Mouse (Mus musculus) neural tube, embryonic 13.5 days (tissue): Measurements from ENCODE around the gene Tenm4. TPM values are rescaled to one million over a fixed set of nuclear protein-coding genes. Genes with fewer than 3 reads are reported as not detected.

ENCODE experiments used
- ATAC-seq: fragments of 200-750 bp; cut with Nextera tagmentation; 2 replicates; pipeline ENCODE4 v1.8.0; 2017; ENCODE audit warnings: low read depth, mild to moderate bottlenecking, moderate TSS enrichment, moderate library complexity
- H3K27ac ChIP-seq: fragments of 300-500 bp; sonication (generic); replicated peaks from 2 replicates; pipeline ENCODE4 v1.5.1; 2015; ENCODE audit warnings: moderate library complexity, mild to moderate bottlenecking, inconsistent platforms
- H3K27me3 ChIP-seq: fragments of 300-500 bp; sonication (generic); 2 replicates; pipeline ENCODE4 v1.6.1; 2015; ENCODE audit warnings: mild to moderate bottlenecking, inconsistent platforms
- H3K36me3 ChIP-seq: fragments of 300-500 bp; sonication (generic); 2 replicates; pipeline ENCODE4 v1.6.1; 2015; ENCODE audit warnings: mild to moderate bottlenecking, inconsistent platforms
- H3K4me1 ChIP-seq: fragments of 300-500 bp; sonication (generic); replicated peaks from 2 replicates; pipeline ENCODE4 v1.6.1; 2015; ENCODE audit warnings: inconsistent platforms
- H3K4me2 ChIP-seq: fragments of 300-500 bp; sonication (generic); 2 replicates; pipeline ENCODE4 v1.6.1; 2015; ENCODE audit warnings: inconsistent platforms, mild to moderate bottlenecking, moderate library complexity
- H3K4me3 ChIP-seq: fragments of 300-500 bp; sonication (generic); 2 replicates; pipeline ENCODE4 v1.5.1; 2015; ENCODE audit warnings: mild to moderate bottlenecking, inconsistent platforms
- H3K9ac ChIP-seq: fragments of 300-500 bp; sonication (generic); 2 replicates; pipeline ENCODE4 v1.6.1; 2015; ENCODE audit warnings: moderate library complexity, mild to moderate bottlenecking, inconsistent platforms
- H3K9me3 ChIP-seq: fragments of 300-500 bp; sonication (generic); 2 replicates; pipeline ENCODE4 v1.6.1; 2016; ENCODE audit warnings: inconsistent platforms
- WGBS: fragments of 180-500 bp; shearing (Covaris S2); methylation state at CpG from one replicate; pipeline ENCODE4 v1.1.7; 2015; 5-methylcytosine and 5-hydroxymethylcytosine counted together
- polyA plus RNA-seq: library from polyadenylated mRNA; unstranded; fragments of >200 nt; fragmentation: Nextera tagmentation; extraction: Ambion mirVana; gene quantifications from 2 replicates; pipeline ENCODE4 v1.2.1, GENCODE M21; 2015

The Tenm4 gene
- polyA plus RNA-seq, 1 experiment from 2014 or later: 36.8 TPM

DNA sequence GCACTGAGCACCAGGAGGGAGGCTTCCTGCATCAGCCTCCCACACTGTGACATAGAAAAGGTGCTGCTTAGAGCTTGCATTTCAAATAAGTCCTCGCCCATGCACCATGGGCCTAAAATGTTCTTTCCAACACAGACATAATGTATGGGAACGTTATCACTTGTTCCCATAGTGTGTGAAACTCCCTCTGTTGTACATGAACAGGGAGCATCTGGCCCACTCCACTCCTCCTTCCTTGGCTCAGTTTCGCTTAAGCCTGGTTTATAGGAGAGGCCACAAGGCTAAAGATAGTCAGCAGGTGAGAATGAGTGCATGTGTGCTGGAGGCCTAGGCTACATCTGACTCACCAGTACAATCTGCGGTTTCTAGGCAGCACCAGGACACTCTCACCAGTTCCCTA is 667.9 kb downstream of the Tenm4 start:
- H3K9me3 ChIP-seq: no peaks in the 10 kb centered on the region
- no peak overlapping the region for H3K9ac ChIP-seq
- H3K27me3 ChIP-seq: no peaks in the 10 kb centered on the region
- H3K4me3 ChIP-seq: no peak overlapping the region
- WGBS: 91% methylated on average over 4 of the region's 4 CpGs
- no peak overlapping the region for H3K27ac ChIP-seq
- H3K4me2 ChIP-seq: no peak overlapping the region
- no peak for ATAC-seq
- peaks cover 35% of the 10 kb centered on the region for H3K4me1 ChIP-seq
- H3K36me3 ChIP-seq: peaks cover 15% of the 10 kb centered on the region

DNA sequence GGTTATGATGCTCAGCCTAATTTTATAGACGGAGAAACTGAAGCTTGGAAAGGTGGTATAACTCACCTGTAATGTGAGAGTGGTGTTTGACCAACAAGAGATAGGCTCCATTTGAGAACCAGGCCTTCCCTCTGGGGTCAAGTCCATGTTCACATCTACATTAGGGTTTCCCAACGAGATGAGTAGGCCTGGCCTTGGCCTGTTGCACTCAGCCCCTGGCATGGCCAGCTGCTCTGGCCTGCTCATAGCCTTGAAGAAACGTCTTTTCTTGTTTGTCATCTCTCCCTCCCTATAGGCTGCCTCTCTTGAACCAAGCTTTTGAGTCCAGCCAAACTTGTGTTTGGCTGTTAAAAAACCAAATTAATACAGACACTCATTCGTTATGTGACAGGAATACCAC is 668.5 kb downstream of the Tenm4 start:
- Histone ChIP-seq H3K9me3 (no peaks in the 10 kb centered on the region), H3K36me3 (peaks cover 15% of the 10 kb centered on the region), H3K27ac (no peak overlapping the region), H3K4me1 (peaks cover 37% of the 10 kb centered on the region), H3K4me3 (no peak overlapping the region), H3K4me2 (no peak overlapping the region), H3K9ac (no peak overlapping the region), H3K27me3 (no peaks in the 10 kb centered on the region)
- 89% methylated on average over 4 of the region's 4 CpGs for WGBS
- no peak for ATAC-seq

DNA sequence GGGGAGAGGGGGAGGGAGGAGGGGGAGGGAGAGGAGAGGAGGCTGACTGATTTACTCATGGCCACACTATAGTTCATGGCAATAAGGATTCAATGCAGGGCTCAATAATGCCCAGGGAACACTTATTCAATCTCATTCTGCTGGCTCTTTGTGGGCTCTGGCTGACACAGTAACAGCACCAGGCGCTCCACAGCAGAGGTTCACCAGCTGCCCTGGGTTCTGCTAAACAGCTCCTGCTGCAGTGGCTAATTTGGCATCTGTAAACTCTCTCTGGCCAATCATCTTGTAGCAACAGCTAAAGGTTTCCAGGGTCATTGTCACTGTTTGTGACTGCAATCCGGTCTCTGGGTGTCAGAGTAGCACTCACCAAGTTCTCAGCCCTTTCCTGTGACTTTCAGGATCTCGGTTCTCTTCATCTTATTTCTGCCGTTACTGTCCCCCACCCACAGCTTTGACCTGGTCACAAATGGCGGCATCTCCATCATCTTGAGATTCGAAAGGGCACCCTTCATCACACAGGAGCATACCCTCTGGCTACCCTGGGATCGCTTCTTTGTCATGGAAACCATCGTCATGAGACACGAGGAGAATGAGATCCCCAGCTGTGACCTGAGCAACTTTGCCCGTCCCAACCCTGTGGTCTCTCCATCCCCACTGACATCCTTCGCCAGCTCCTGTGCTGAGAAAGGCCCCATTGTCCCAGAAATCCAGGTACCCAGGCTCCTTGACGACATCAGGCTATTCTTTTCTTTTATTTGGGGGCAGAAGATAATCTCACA is 671.6 kb downstream of the Tenm4 start:
- Histone ChIP-seq H3K27me3 (no peaks in the 10 kb centered on the region), H3K36me3 (peaks cover 20% of the 10 kb centered on the region), H3K9ac (no peak overlapping the region), H3K4me1 (peaks cover 29% of the 10 kb centered on the region), H3K4me3 (no peak overlapping the region), H3K4me2 (no peak overlapping the region), H3K27ac (peak overlapping the region; percentile 59; the same call in 1 of the 2 replicates), H3K9me3 (no peaks in the 10 kb centered on the region)
- ATAC-seq: peak; percentile 46; the same call in 1 of the 2 replicates
- 25% methylated on average over 12 of the region's 12 CpGs for WGBS

DNA sequence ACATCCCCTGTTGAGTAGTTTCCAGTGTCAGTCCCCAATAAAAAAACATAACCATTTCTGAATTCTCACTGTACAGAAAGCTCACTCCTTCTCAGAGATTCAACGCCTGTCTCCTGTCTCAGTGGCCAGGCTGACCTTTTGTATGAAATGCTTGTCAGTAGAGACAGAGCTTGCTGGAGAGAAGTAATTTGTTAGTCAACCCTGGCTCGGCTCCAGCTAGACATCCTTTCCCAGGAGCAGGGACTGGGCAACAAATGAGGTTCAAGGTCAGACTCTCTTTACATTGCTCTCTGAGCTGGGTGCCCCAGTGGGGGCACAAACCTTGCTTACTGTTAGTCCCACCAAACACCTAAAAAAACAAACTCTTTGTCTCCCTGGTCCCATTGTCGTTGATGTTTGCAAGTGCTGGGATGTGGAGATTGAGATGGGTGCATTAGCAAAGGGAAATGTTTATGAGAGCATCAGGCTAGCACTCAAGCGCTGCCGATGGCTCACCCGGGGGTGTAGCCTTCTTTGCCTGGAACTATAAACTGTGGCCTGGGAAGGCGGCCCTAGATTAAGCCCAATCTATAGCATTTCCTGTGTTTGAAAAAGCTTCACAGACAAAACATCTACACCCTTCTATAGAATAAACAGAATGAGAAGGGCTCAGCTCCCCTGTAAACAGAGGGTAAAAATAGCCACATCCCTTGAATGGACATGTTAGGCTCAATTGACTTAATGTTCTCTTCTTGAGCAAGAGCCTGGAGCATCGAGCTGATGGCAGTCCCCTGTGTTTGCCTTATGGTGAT is 673.3 kb downstream of the Tenm4 start:
- 66% methylated on average over 8 of the region's 8 CpGs for WGBS
- peaks cover 10% of the 10 kb centered on the region for H3K36me3 ChIP-seq
- no peak overlapping the region for H3K4me3 ChIP-seq
- no peak overlapping the region for H3K4me2 ChIP-seq
- no peak for ATAC-seq
- no peaks in the 10 kb centered on the region for H3K27me3 ChIP-seq
- H3K4me1 ChIP-seq: peaks cover 25% of the 10 kb centered on the region
- no peaks in the 10 kb centered on the region for H3K9me3 ChIP-seq
- H3K27ac ChIP-seq: peak overlapping the region; percentile 38; the same call in 1 of the 2 replicates
- H3K9ac ChIP-seq: no peak overlapping the region

DNA sequence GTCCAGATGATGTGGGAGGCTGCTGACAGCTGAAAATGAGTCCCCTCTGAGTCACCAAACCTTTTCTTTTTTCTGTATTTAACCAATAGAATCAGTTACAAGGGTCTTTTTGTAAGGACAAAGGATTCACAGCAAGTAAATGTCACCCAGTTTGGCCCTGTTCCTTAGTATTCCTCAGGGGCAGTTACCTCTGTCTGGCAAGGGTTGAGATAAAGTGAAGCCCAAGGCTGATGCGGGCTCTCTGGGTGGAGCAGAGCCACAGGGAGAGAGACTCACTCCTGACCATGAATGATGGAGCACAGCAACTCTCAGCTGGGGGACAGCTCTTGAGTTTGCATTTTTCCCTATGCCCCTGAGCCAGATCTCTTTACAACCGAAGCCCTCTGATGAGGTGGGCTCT is 681.7 kb downstream of the Tenm4 start:
- Histone ChIP-seq H3K27me3 (no peaks in the 10 kb centered on the region), H3K9me3 (no peaks in the 10 kb centered on the region), H3K36me3 (peaks cover 19% of the 10 kb centered on the region; the same call in 1 of the 2 replicates), H3K9ac (no peak overlapping the region), H3K4me3 (no peak overlapping the region), H3K27ac (no peak overlapping the region), H3K4me1 (no peaks in the 10 kb centered on the region), H3K4me2 (no peak overlapping the region)
- 78% methylated on average over 2 of the region's 2 CpGs for WGBS
- ATAC-seq: no peak

DNA sequence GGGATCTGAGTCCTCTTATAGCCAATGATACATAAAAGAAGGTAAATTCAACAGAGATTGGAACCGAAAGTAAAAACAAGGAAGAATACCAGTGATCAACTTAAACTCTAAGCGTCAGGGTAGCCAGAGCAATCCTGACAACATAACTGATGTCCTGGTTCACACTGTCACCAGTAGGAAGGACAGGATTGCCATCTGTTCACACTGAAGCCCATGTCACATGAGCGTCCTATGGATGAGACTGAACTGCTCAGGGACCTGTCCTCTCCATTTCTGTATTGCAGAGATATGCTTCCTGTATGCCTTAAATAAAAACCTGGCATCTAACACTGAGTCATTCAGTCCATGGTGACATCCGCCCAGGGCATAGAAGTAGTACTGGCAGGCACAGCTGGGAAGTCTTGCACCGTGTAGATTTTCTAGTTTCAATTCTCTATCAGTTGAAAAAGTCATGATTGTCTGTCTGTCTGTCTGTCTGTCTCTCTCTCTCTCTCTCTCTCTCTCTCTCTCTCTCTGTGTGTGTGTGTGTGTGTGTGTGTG is 684.9 kb downstream of the Tenm4 start:
- no peak for ATAC-seq
- no peak overlapping the region for H3K27ac ChIP-seq
- no peak overlapping the region for H3K4me2 ChIP-seq
- no peaks in the 10 kb centered on the region for H3K9me3 ChIP-seq
- H3K4me1 ChIP-seq: peaks cover 19% of the 10 kb centered on the region
- 86% methylated on average over 5 of the region's 5 CpGs for WGBS
- peaks cover 14% of the 10 kb centered on the region; the same call in 1 of the 2 replicates for H3K36me3 ChIP-seq
- H3K27me3 ChIP-seq: no peaks in the 10 kb centered on the region
- H3K9ac ChIP-seq: no peak overlapping the region
- no peak overlapping the region for H3K4me3 ChIP-seq

DNA sequence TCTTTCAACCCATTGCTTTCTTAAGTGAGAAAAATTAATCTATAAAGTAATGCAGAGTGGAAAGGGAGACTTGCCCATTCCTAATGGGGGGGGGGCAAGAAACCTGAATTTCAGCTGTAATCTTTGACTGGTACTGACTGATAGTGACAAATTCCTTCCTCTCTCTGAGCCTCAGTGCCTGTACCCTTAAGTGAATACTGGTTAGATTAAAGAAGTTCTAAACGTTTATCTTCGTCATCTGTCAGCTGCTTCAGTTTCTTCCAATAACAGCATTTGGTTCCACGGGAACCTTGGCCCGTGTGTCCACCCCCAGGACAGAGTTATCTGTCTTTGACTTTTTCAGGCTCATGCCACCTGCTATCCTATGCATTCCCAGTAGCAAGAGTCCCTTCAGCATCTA is 685.5 kb downstream of the Tenm4 start:
- Histone ChIP-seq H3K4me3 (no peak overlapping the region), H3K4me2 (no peak overlapping the region), H3K27me3 (no peaks in the 10 kb centered on the region), H3K4me1 (peaks cover 19% of the 10 kb centered on the region), H3K27ac (no peak overlapping the region), H3K9me3 (no peaks in the 10 kb centered on the region), H3K9ac (no peak overlapping the region), H3K36me3 (0 out of 2 replicates have a peak, but pooled peaks cover 9% of the 10 kb centered on the region)
- 78% methylated on average over 4 of the region's 4 CpGs for WGBS
- no peak for ATAC-seq

DNA sequence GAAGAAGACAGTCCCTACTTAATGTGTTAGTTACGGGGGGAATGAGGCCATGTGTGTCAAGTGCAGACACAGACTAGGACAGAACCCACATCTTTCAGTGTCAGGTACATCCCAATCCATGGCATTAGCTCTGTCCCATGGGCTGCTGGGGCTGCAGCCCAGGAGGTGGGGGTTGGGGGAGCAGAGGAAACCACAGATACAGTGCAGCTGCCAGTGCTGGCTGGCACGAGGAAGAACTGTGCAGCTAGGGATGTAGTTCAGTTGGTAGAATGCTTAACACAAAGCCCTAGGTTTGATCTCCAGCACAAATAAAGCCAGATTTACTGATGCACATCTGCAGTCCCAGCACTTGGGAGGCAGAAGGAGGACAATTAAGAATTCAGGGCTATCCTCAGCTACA is 688.0 kb downstream of the Tenm4 start:
- peaks cover 3% of the 10 kb centered on the region; the same call in 1 of the 2 replicates for H3K36me3 ChIP-seq
- 78% methylated on average over 2 of the region's 2 CpGs for WGBS
- H3K9me3 ChIP-seq: no peaks in the 10 kb centered on the region
- no peaks in the 10 kb centered on the region for H3K27me3 ChIP-seq
- peaks cover 19% of the 10 kb centered on the region for H3K4me1 ChIP-seq
- no peak overlapping the region for H3K27ac ChIP-seq
- H3K9ac ChIP-seq: no peak overlapping the region
- no peak overlapping the region for H3K4me2 ChIP-seq
- no peak overlapping the region for H3K4me3 ChIP-seq
- ATAC-seq: no peak

DNA sequence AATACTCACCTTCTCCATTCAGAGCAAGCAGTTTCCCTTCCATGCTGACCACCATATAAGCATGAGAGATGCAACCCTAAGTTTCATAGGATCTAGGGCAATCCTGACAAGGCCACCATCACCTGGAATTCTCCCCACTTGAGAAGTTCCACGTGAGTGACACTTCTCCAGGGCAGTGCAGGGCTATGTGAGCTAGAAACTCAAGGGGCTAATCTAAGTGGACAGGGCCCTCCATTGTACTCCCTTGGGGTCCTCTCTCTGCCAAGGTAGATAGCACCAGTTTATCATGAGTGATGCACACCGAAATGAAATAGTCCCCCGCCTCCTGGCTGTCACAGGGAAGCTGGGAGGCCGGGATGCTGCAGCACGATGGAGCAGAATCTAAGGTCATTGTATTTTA is 688.6 kb downstream of the Tenm4 start:
- 0 out of 2 replicates have a peak overlapping the region, but pooled peaks have one; percentile 34 for H3K27ac ChIP-seq
- ATAC-seq: peak; percentile 21; the same call in 1 of the 2 replicates
- peaks cover 20% of the 10 kb centered on the region for H3K4me1 ChIP-seq
- H3K4me2 ChIP-seq: no peak overlapping the region
- 61% methylated on average over 5 of the region's 5 CpGs for WGBS
- no peaks in the 10 kb centered on the region for H3K27me3 ChIP-seq
- H3K4me3 ChIP-seq: no peak overlapping the region
- peaks cover 3% of the 10 kb centered on the region; the same call in 1 of the 2 replicates for H3K36me3 ChIP-seq
- H3K9me3 ChIP-seq: no peaks in the 10 kb centered on the region
- H3K9ac ChIP-seq: no peak overlapping the region

DNA sequence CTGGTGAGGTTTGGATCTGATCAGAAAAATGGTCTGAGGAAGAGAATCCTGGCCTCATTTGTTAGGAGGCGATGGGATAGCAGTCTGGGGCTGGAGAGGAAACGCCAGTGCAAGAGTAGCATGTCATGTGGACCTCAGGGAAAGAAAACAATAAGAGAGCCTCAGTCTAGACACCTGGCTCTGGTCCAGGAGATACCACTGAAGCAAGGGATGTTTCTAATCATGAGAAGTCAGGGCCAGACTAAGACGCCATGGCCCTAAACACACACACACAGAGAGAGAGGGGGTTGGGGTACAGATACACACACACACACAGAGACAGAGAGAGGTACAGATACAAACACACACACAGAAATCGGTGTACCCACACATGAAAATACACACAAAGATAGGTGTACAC is 689.6 kb downstream of the Tenm4 start:
- Histone ChIP-seq H3K27me3 (no peaks in the 10 kb centered on the region), H3K9ac (no peak overlapping the region), H3K27ac (peak overlapping the region; percentile 34; the same call in 1 of the 2 replicates), H3K36me3 (peaks cover 3% of the 10 kb centered on the region; the same call in 1 of the 2 replicates), H3K4me1 (peaks cover 30% of the 10 kb centered on the region), H3K9me3 (no peaks in the 10 kb centered on the region), H3K4me2 (no peak overlapping the region), H3K4me3 (no peak overlapping the region)
- no peak for ATAC-seq
- WGBS: 66% methylated on average over 4 of the region's 4 CpGs

DNA sequence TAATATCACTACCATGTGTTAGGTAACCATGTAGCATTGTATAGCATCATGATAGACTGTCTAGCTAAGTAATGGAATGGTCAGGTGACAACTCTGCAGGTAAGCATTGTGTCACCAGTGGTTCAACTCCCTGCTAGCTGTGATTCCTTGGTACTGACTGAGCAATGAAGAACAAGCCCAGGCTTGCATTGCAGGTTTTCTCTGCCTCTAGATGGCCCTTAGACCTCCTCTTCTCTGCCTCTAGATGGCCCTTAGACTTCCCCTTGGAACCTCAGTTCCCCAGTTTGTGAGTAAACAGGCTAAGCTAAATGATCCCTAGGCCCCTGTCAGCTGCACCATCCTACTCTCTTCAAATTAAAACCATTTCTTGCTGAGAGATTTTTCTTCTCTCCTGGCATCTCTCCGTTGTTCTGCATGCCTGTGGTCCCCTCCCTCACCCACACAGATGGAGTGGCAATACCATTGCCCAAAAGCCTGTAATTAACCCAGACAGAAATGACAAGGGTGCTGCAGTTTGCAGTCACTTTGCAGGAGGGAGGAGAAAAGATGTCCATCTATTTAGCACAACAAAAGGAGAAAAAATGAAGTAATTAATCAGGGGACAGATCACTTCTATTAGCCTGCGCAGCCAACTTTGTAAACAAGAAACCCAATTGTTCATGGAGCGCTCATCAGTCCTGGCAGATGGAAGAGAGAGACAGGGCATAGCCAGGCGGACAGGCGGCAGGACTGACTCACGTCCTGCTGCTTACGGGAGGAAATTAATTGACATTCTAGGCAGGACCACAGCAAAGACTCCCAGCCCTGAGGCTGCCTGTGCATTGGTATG is 694.1 kb downstream of the Tenm4 start:
- Histone ChIP-seq H3K4me2 (no peak overlapping the region), H3K9me3 (no peaks in the 10 kb centered on the region), H3K9ac (no peak overlapping the region), H3K27ac (peak overlapping the region; percentile 24; the same call in 1 of the 2 replicates), H3K4me3 (no peak overlapping the region), H3K36me3 (peaks cover 3% of the 10 kb centered on the region; the same call in 1 of the 2 replicates), H3K27me3 (no peaks in the 10 kb centered on the region), H3K4me1 (peaks cover 30% of the 10 kb centered on the region)
- peak; percentile 44 for ATAC-seq
- 15% methylated on average over 7 of the region's 7 CpGs for WGBS
